Mouse (Mus musculus) urinary bladder, adult 2 months (tissue): ENCODE measurements around the gene Rsl1d1. TPM values are rescaled to one million over a fixed set of nuclear protein-coding genes. Genes with fewer than 3 reads are reported as not detected.
"Not testable (repeated sequence)": the region's sequence is repeated elsewhere in the genome, so short reads cannot be mapped to it uniquely, and the experiment has no call there.

ENCODE experiments used
- DNase-seq: peaks from one replicate; pipeline ENCODE4 v3.0.0; 2022; ENCODE audit warnings: low spot score
- polyA plus RNA-seq: library from polyadenylated mRNA; depleted of rRNA; stranded (reverse); fragments of >200 nt; gene quantifications from 2 replicates; pipeline ENCODE4 v1.2.3, GENCODE M21; 2012; rRNA removed

Rsl1d1 gene
- polyA plus RNA-seq, 1 experiment, result 50.9 TPM

DNA sequence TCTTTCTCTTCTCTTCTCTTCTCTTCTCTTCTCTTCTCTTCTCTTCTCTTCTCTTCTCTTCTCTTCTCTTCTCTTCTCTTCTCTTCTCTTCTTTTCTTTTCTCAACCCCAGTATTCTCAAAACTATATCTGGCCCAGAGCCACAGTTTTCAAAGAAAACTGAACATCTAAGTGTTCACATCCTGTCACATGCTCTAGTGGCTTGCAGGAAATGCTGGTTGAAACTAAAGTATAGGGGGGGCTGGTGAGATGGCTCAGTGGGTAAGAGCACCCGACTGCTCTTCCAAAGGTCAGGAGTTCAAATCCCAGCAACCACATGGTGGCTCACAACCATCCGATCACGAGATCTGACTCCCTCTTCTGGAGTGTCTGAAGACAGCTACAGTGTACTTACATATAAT is 45.4 kb downstream of the Rsl1d1 start:
- DNase-seq, result not testable (repeated sequence)

DNA sequence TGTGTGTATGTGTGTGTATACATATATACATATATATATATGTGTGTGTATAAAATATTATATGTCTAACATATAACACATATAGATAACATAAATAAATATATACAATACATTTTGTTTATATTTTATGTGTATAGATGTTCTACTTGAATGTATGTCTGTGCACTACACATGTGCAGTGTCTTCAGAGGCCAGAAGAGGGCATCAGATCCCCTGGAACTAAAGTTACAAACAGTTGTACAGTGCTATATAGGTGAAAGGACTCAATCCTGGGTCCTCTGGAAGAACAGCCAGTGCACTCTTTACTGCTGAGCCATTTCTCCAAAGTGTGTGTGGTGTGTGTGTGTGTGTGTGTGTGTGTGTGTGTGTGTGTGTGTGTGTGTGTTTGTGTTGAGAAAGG is 48.6 kb downstream of the Rsl1d1 start:
- no peak for DNase-seq

DNA sequence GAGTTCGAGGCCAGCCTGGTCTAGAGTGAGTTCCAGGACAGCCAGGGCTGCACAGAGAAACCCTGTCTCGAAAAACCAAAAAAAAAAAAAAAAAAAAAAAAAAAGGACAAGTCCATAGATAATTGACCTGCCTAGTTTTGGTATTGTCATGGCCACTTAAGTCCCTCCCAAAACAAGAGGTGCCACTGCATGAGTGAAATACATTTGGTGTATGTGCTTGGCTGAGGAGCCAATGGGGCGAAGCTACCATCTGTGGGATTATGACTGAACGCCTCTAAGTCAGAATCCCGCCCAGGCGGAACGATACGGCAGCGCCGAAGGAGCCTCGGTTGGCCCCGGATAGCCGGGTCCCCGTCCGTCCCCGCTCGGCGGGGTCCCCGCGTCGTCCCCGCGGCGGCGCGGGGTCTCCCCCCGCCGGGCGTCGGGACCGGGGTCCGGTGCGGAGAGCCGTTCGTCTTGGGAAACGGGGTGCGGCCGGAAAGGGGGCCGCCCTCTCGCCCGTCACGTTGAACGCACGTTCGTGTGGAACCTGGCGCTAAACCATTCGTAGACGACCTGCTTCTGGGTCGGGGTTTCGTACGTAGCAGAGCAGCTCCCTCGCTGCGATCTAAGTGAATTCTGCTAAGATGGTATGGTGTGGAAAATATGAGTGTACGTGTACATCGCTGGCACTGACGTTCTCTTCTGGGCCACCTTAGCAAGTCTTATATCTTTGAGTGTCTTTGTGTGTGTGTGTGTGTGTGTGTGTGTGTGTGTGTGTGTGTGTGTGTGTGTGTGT is 59.2 kb downstream of the Rsl1d1 start:
- peak; percentile 100 for DNase-seq

Other genes starting within 250 kb of the Rsl1d1 start
- 17.6 and 22.5 TPM in 2 replicates for gene Snn, start 142.4 kb downstream of the Rsl1d1 start, polyA plus RNA-seq
- gene Litaf, start 137.2 kb downstream of the Rsl1d1 start, polyA plus RNA-seq, result 47.8 and 57.6 TPM in 2 replicates
- 17.5 and 18.6 TPM in 2 replicates for gene Txndc11, start 68.7 kb downstream of the Rsl1d1 start, polyA plus RNA-seq
- 141 and 178 TPM in 2 replicates for gene Zc3h7a, start 26.9 kb downstream of the Rsl1d1 start, polyA plus RNA-seq
- 44.5 and 55.8 TPM in 2 replicates for gene Gspt1, start 51.0 kb upstream of the Rsl1d1 start, polyA plus RNA-seq
- 0.96 and 1.9 TPM in 2 replicates for gene Tnfrsf17, start 110.5 kb upstream of the Rsl1d1 start, polyA plus RNA-seq
- 8.1 and 8.6 TPM in 2 replicates for gene Snx29, start 119.6 kb upstream of the Rsl1d1 start, polyA plus RNA-seq